Mouse (Mus musculus) spleen, embryonic (tissue): ENCODE results near the gene Cdipt.

Experiments
- CTCF ChIA-PET: fragments of 350-600 bp; sonication (Branson Sonifier 250); formaldehyde crosslinking; loops from one replicate; lab custom pipeline; 2022; lab: Charles Lee

Gene Cdipt

DNA sequence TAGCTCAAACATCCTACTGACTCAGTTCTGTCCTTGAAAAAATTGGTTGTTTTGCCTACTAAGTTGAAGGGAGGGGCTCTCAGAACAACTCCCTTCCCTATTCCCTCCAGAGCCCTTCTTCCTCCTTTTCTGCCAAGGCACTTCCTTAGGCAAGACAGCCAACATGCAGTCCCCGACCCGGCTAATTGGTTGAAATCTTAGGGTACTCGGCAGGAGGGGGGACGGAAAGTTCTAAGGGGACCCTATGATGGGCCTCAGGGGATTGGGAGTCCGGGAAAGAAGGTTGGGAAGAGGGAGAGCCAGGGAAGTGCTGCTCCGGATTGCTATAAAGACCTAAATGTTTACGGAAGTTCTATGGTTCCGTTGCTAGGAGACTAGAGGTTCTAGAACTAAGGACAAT lies 221 bp upstream of the Cdipt start:
- CTCF ChIA-PET = no interaction called here

DNA sequence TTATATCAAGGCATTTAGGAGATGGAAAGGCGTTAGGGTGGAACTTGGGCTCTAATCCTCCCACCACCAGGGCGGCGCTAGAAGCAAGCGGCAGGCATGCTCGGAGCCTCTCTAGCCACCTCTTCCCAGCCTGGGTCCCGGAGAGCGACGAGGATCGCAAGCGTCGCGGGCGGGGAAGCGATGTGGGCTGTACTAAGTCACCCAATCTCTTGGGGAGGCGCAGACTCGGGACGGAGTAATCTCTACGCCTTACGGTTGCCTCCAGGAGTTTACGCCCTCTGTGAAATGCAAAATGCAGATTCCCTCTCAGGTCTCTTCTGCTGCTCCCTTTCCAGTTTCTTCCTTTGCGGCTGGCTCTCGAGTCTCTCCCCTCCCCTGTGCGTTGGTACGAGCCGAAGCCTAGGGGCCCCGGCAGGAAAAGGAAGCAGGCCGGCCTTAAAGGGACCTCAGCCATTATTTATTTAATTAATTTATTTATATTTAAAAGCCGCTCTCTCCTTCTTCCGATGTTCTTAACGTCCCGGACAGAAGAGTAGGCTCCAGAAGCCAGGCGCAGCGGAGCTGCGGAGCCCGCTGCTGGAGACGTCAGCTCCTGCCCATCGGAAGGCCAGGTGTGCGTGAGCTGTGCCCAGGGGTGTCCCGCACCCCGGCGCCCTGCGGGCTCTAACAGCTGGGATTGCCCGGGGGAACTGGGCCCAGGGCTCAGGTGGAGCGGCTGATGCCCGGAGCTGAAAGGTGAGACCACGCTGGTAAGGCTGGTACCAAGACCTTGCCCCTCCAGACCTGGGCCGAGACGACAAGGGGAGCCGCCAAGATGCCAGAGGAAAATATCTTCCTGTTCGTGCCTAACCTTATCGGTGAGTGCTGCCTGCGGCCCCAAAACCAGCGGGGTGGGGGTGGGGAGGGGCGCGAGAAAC lies 494 bp downstream of the Cdipt start, which contains the start of gene Cdiptos:
Gene Cdiptos (minus strand): TSS at position 149 of the 917 bp plus-strand sequence.
- CTCF ChIA-PET = no interaction called here

DNA sequence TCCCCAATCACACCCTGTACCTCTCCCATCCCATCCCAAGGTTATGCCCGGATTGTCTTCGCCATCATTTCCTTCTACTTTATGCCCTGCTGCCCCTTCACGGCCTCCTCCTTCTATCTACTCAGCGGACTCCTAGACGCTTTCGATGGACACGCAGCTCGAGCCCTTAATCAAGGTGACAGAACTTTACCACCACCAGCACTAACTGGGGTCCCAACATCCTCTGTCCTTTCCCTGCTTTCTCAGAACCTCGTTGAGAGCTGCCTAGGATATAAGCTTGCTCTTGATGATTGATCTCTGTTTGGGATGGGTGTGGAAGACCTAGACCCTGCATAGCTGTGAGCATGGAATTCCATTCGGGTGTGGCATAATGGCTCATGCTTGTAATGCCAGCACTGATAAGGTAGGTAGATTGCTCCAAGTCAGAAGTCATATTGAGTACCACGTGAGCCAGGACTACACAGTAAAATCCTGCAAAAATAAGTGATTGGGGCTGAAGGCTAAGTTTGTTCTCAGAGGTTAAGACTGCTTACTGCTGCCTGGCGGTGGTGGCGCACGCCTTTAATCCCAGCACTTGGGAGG lies 1.3 kb downstream of the Cdipt start:
- CTCF ChIA-PET = no interaction called here

DNA sequence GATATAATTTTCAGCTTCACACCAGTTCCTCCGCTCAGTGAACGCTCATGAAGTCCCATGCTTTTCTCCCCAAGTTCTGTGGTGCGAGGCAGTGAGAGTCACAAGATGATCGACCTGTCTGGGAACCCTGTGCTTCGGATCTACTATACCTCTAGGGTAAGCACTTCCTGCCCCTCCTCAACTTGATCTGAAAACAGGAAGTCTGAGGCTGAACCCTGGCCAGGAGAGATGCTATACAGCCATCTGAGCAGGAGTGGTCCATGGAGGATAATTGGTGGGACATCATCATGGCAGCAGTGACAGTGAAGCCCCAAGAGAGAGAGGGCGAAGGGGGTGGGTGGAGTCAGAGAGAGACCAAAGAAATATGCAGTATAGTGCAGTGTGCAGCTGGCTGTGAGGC lies 3.1 kb downstream of the Cdipt start:
- CTCF ChIA-PET = no interaction called here

DNA sequence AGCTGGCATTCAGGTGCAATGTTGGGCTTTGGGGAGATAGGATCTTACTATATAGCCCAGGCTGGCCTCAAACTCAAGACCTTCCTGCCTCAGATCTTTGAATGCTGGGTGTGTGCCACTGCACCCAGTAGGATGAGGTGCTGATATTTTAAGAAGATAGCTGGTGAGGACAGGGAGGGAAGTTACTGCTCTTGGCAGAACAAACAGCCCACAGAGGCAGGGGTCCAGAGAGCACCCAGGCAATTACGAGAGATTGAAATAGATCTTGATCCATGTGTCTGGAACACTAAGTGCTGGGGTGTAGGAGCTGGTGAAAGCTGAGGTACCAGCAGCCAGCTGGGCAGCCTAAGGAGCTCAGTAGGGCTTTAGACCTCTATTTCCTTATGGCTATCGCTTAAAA lies 5.9 kb downstream of the Cdipt start:
- CTCF ChIA-PET = no interaction called here

DNA sequence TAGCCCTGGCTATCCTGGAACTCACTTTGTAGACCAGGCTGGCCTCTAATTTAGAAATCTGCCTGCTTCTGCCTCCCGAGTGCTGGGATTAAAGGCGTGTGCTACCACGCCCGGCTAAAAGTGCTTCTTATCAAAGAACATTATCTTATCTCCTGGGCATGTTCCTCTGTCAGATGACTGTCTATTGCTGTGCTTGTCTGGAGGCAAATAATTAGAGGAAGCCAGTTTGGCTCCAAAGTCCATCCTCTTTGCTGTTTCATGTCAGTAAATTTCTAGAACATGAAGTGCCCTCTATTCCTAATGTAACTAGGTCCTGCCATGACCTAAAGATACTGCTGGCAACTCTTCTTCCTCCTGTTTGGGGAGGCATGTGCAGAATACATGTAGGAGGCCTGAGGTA lies 6.3 kb downstream of the Cdipt start:
- CTCF ChIA-PET = no interaction called here

DNA sequence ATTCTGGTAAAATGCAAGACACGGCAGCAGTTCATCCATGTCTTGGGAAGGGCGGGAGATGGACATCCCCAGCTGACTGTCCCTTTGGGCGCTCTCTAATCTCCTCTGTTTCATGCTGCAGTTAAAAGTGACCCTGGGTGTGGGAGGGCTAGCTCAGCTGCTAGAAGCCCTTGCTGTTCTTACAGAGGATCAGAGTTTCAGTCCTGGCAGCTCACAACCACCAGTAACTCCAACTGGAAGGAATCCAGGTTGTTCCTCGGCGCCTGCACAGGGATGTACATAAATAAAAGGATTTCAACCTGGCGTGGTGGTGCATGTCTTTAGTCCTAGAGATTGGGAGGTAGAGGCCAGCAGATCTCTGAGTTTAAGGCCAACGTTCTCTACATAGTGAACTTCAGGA lies 7.4 kb downstream of the Cdipt start:
- CTCF ChIA-PET = no interaction called here

DNA sequence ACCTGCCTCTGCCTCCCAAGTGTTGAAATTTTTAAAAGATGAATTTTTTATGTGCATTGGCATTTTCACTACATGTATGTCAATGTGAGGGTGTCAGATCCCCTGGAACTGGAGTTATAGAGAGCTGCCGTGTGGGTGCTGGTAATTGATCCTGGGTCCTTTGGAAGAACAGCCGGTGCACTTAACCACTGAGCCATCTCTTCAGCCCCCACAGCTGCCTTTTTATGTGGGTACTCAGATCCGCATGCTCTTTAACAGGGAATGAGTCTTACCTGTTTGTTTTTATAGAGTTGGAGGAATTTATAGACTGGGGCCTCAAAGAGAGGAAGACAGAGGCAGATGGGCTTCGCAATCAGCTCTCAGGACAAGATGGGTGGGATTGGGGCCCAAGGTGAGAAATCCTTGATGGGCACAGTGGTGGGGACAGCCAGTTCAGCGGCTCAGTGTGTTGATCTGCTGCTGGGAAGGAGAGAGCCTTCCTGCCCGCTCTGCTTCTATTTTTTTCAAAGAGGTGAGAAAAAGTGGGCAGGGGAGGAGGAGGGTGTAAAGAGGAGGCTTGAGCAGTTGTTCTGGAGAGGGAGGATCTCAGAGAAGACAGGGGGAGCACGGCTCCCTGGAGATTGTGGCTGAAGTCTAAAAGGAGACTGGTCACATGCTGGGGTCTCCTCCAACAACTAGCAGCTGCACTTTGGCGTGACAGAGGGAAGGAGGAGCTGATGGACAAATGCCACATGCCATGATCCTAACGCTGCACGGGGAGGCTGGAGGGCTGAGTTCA lies 9.1 kb downstream of the Cdipt start:
- CTCF ChIA-PET = no interaction called here

DNA sequence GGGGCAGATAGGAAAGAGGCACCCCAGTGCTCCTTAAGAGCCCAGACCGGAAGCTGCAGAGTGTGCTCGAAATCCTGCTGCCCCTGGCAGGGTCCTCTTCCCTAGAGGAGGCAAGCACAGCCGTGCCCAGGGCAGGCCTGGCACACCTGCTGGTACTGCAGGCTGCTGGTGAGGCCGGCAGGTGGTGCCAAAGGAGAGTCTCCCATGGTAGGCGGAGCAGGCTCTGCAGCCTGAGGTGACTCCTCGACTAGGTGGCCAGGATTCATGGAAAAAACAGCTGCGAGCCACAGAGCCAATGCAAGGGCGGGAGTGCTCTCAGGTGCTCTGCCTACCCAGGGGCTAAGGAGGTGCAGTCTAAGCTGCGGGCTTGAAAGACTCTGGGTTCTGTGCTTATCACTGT lies 10.6 kb downstream of the Cdipt start:
- CTCF ChIA-PET = no interaction called here

DNA sequence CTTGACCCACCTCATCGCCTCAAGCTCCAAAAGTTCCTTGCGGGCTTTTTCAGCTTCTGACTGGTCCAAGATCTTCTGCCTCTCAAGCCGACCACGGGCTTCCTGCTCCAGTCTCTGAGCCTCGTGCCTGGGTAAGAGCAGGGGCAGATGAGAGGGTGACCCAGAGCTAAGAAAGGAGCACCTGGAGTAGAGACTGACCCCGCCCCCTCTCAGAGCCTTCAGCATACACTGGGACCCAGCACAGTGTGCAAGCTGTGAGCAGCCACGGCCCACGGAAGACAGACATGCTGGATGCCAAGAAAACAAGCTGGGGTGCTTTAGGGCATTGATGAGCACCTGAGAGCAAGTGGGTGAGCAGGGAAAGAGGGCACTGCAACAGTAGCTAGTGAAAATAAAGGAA lies 13.1 kb downstream of the Cdipt start:
- CTCF ChIA-PET = no interaction called here

DNA sequence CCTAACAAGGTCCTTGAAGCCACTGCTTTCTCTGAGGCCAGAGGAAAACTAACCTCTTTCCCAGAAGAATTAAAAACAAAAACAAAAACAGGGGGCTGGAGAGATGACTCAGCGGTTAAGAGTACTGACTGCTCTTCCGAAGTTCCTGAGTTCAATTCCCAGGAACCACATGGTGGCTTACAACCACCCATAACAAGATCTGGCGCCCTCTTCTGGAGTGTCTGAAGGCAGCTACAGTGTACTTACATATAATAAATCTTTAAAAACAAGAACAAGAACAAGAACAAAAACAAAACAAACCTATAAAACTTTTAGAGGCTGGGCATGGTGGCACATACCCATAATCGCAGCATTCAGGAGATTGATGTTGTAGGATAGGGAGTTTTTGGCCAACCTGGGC lies 20.7 kb downstream of the Cdipt start:
- CTCF ChIA-PET = no interaction called here

DNA sequence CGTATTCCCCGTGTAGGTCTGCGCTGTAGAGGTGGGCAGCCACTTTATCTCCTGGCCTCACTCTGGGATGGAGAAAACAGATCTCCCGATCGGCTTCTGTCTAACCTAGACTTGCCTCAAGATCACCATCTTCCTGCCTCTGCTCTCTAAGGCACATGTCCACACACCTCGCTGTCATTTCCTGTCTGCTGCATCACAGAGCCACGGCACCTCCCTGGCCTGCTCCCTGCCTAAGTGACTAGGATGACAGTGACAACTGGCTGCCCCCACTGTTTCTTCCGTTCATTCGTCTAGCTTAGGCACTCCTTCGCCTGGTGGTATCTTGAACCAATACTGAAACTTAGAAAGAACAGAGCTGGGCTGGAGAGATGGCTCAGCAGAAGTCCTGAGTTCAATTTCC lies 23.9 kb downstream of the Cdipt start:
- CTCF ChIA-PET = no interaction called here

DNA sequence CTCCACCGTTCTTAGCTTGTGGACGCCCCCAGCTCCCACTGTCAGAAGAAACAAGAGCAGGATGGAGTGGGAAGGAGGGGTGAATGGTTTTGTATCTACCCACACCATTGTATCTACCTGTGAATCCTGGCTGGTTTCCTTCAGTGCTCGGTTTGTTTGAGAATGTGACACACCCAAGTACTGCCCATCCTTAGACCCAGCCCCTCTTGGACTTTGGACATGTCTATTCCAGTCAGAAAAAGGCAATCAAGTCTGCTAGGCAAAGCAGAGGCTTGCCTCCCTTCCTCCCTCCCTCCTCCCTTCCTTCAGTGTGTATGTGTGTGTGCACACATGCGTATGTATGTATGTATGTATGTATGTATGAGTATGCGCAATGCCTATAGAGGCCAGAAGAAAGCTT lies 27.9 kb downstream of the Cdipt start:
- CTCF ChIA-PET = no interaction called here

DNA sequence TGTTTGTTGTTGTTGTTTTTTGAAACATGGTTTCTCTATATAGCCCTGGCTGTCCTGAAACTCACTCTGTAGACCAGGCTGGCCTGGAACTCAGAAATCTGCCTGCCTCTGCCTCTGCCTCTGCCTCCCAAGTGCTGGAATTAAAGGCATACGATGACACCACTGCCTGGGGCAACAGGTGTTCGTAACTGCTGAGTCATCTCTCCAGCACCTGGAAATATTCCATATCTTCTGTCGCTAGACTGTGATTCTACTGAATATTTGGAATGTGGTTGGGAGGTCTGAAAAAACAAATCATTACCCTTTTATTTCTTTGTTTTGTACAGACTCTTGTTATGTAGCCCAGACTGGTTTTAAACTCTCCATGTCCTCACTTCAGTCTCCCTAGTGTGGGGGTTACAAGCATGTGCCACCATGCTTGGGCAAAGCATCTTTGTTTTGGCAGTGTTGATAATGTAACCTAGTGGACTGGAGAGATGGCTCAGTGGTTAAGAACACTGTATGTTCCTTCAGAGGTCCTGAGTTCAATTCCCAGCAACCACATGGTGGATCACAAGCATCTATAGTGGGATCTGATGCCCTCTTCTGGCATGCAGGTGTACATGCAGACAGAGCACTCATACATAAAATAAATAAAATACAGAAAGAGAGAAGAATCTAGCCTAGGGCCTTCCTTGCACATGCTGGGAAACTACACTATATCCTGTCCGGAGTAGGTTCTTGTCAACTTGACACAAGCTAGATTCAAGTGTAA lies 28.6 kb downstream of the Cdipt start:
- CTCF ChIA-PET = no interaction called here

DNA sequence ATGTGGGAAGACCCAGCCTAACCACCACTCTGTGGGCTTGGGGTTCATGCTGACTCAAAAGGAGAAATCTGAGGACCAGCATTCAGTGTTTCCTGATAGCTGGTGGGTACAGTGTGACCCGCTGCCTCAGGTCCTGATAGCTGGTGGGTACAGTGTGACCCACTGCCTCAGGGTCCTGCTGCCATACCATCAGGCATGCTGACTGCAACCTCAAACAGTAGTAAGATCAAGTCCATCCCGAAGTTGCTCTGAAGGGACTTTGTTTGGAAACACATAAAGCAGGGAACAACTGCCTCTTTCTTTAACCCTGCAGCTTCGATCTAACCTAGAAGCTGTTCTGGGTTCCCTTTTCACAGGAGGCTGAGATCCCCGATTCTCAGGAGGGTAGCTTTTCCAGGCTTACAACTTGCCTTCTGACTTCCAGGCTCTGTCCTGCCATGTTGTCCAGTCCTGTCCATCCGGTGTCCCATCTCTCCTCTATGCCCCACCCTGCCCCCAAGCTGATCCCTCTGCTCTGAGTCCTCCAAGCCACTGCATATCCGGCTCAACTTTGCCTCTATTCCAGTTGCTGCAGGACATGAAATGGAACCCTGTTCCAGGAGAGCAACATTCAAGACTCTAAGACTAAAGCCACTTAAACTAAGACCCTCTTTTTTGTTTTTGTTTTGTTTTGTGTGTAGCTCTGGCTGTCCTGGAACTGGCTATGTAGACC lies 31.8 kb downstream of the Cdipt start:
- CTCF ChIA-PET = interaction anchor here (0.7 kb wide), 1 partner anchor 15 kb away, joined by 4 read pairs; no protein-coding TSS in a partner anchor

DNA sequence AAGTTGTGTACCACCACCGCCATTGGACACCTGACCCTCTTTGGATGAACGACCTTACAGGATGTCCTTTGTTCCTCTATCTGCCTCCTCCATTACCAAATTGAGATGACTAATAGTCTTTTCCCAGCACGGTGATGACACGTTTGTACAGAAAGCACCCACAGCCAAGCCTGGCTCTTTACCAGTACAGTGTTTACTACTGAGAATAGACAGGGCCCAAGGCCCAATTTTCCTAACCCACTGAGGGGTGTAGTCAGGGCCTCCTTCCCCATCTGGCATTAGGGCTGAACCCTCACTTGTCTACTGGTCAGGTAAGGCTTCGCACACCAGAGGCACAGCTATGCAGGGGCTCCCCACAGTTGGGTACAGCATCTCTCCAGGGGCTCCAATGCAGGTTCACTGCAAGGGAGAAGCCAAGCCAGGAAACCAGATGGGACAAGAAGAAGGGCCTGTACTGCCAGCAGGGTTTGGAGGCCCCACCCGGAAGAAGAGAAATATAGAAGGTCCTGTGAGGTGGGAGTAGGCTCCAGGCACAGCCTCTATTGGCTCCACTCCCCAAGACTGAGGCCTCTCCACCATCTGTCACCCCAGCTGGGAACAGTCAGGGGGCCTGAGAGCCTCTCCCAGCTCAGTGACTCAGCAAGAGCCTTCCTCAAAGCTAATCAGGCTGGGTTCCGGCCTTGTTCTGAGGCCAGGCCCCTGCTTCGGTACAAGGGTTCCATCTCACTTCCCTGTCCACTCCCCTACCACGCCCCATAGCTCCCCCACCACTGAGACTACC lies 32.7 kb downstream of the Cdipt start:
- CTCF ChIA-PET = no interaction called here

DNA sequence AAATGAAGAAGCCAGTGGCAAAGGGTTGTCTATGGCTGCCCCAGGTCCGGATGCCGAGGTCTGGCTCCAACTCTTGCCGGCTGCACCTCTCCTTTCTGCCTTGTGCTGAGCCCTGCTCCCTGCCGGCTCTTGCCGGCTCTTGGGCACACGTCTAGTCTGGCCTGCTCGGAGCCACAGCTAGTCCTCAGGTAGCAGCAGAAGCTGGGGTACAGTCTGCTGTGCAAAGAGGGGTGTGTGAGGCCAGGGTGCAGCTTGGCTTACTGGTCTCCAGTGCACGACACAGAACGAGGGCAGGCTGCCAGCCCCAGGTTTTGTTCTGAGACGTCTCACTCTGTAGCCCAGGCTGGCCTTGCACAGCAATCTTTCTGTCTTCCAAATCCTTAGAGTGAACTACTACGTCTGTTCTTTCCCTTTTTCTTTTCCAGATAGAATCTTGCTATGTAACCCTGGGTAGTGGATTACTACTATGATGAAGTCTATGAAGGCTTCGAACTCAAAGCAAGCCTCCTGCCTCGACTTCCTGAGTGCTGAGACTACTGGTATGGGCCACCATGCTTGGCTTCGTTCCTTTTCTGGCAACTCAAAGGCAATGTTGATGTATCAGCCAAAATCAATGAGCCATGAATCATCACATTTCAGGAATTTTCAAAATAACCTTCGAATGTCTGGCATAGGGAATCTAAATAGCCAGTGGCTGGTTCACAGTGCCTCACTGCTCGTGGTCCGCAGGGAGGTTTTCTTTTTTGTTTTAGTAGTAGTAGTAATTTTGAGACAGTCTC lies 33.8 kb downstream of the Cdipt start:
- CTCF ChIA-PET = no interaction called here

DNA sequence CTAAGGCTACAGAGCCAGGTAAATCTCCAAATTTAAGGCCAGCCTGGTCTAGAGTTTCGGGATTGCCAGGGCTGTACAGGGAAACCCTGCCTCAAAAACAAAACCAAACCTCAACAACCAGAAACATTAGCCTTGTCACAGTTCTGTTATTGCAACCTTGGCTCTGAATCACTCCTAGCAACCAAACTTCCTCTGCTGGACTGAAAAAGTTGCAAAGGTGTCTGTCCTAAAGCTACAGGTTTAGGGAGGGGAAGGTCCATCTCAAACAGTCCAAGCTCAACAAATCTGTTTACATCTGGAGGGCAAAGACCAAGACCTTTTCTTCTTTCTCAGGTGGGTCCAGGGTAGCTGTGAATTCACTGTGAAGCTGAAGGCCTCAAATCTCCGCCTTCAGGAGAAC lies 35.3 kb downstream of the Cdipt start:
- CTCF ChIA-PET = interaction anchor here (0.7 kb wide), 1 partner anchor 15 kb away, joined by 4 read pairs; no protein-coding TSS in a partner anchor

DNA sequence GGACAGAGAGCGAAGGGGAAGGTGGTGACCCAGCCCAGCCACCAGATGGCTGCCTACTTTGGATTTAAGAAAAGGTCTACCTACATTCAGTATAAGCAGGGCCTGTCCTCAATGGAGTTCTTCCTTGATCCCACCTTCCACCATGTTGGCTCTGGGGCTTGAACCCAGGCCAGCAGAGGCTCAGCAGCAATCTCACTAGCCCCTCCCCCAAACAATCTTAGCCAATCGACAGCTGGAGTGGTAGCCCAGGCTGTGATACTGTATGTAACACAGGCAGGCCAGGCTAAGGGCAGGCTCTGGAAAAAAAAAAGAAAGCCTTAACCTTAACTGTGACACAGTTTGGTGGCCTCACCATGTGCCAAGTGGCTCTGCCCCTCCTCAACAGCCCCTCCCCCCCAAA lies 36.0 kb downstream of the Cdipt start:
- CTCF ChIA-PET = interaction anchor here (0.7 to 1.1 kb wide), 2 partner anchors 15 to 50 kb away, joined by 4 to 7 read pairs; no protein-coding TSS in a partner anchor
